Mouse (Mus musculus): Measurements from ENCODE around the gene Tmprss2.
"Not testable (repeated sequence)": the region's sequence is repeated elsewhere in the genome, so short reads cannot be mapped to it uniquely, and the experiment has no call there.

The Tmprss2 gene

GRCm38 (mm10) chr16:97591512-97591911 is 19.5 kb downstream of the Tmprss2 start:
- DNase-seq (ENCODE audit: low spot score in 2 of 2): no peak

- DNase-seq (ENCODE audit: low spot score in 2 of 2): not testable (repeated sequence)
Measured at GRCm38 (mm10) chr16:97582876-97583275, 28.1 kb downstream of the Tmprss2 start.

- no peak for DNase-seq (ENCODE audit: low spot score in 2 of 2)
Measured at GRCm38 (mm10) chr16:97569426-97569825, 41.6 kb downstream of the Tmprss2 start.

GRCm38 (mm10) chr16:97568662-97569061 is 42.3 kb downstream of the Tmprss2 start:
- DNase-seq (ENCODE audit: low spot score in 2 of 2): peak; percentile 17 to 65

DNA sequence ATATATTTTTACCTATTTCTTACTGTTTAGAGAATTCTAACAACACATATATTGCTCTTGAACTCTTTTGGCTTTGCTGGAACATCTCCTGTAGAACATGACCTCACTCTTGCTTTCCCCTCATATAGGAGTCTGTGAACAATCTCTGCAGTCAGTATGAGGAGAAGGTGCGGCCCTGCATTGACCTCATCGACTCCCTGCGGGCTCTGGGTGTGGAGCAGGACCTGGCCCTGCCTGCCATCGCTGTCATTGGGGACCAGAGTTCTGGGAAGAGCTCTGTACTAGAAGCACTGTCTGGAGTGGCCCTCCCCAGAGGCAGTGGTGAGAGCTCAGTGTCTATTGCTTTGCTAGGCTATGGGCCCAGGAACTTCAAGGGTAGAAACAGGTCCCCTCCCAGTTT is 66.7 kb downstream of the Tmprss2 start:
- no peak for DNase-seq (ENCODE audit: low spot score in 2 of 2)

- DNase-seq (ENCODE audit: low spot score in 2 of 2): no peak
Measured at GRCm38 (mm10) chr16:97536859-97537258, 74.1 kb downstream of the Tmprss2 start.

GRCm38 (mm10) chr16:97535808-97536413 is 75.1 kb downstream of the Tmprss2 start:
- DNase-seq (ENCODE audit: low spot score in 2 of 2): peak; percentile 48 to 65

GRCm38 (mm10) chr16:97534876-97535461 is 76.0 kb downstream of the Tmprss2 start:
- DNase-seq (ENCODE audit: low spot score in 2 of 2): no peak

- no peak for DNase-seq (ENCODE audit: low spot score in 2 of 2)
Measured at GRCm38 (mm10) chr16:97534448-97534847, 76.5 kb downstream of the Tmprss2 start.

DNA sequence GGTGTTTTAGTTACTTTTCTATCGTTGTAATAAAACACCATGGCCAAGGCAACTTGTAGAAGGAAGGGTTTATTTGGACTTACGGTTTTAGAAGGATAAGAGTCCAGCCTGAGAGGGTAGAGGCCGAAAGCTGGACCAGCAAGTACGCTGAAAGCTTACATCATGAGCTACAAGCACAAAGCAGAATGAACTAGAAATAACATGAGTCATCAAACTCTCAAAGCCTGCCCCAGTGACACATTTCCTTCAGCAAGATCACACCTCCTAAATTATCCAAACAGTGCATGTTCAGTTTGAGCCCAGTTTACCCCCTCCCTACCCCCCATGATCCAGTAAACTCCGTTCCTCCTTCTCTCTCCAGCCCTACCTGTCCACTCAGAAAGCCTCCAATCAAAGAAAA is 77.2 kb downstream of the Tmprss2 start:
- no peak for DNase-seq (ENCODE audit: low spot score in 2 of 2)

- DNase-seq (ENCODE audit: low spot score in 2 of 2): no peak
Measured at GRCm38 (mm10) chr16:97533126-97533525, 77.9 kb downstream of the Tmprss2 start.

DNA sequence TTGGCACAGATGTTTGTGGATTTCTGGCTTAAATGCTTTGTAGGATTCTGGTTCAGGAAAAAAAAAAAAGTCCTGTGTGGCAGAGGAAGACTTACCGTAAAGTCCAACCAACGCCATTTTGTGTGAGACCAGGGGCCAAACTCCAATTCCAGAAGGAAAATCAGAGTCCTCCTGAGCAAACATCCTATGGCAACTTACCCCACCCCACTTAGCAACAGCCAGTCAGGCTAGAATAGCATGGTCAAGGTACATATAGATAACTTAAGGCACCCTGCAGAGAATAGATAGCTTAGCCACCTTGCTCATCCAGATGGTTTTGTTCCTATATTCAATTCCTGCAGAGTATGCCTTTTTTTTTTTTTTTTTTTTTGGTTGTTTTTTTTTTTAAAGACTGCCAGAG is 81.8 kb downstream of the Tmprss2 start:
- DNase-seq (ENCODE audit: low spot score in 2 of 2): no peak

DNA sequence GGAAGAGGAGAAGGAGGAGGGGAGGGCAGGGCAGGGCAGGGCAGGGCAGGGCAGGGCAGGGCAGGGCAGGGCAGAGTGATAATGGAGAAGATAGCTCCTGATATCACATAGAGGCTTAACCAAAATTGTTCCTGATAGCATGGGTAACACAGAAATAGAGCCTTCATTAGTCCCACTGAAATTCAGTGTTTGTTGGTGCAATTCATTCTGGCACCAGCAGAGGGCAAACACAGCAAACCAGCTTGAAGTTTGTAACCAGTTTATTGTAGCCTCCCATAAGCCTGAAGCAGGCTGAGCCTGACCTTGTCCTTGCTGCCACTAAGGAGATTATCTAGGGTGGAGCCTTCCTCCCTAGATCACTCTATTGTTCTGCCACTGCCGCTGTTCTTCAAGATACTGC is 88.0 kb downstream of the Tmprss2 start:
- DNase-seq (ENCODE audit: low spot score in 2 of 2): no peak

DNA sequence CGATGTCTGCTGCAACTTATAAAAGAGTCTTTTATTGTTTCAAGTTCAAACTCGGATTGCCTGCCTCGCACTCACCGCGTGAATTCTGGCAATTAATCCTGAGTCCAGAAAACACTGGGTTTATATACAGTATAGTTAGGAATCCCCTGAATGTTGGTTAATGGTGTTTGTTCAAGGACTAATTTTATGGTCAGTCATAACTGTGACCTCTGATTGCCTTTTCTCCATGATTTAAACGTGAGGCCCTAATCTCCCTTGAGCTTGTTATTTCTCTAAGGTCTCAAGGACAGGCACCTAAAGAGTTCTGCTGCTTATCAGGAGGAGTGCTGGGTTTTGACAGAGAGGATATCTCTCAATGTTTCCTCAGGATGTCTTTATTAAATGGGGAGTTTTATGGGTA is 89.0 kb downstream of the Tmprss2 start:
- no peak for DNase-seq (ENCODE audit: low spot score in 2 of 2)

DNA sequence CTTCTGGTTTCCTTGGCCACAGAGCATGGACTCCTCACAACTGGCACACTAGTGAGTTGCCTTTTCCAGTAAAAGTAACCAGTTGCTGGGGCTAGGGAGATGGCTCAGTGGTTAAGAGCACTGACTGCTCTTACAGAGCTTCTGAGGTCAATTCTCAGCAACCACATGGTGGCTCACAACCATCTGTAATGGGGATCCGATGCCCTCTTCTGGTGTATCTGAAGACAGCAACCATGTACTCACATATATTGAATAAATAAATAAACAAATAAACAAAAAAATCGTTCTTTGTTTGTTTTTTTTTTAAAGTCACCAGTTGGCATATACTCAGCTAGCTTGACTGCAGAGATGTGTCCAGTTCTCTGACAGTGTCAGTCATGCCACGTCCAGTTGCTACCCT is 94.7 kb downstream of the Tmprss2 start:
- no peak for DNase-seq (ENCODE audit: low spot score in 2 of 2)

Measured in spleen, postnatal 4 days (tissue).